Mouse (Mus musculus): Measurements from ENCODE around the gene Bcap29. TPM values are rescaled to one million over a fixed set of nuclear protein-coding genes. Genes with fewer than 3 reads are reported as not detected.

The Bcap29 gene
- 71.4 TPM for polyA plus RNA-seq (2014; fragmentation: Illumina TruSeq; extraction: RNeasy Lipid Tissue Mini Kit (QIAGEN cat#74804); ENCODE audit: low read depth, low replicate concordance)

DNA sequence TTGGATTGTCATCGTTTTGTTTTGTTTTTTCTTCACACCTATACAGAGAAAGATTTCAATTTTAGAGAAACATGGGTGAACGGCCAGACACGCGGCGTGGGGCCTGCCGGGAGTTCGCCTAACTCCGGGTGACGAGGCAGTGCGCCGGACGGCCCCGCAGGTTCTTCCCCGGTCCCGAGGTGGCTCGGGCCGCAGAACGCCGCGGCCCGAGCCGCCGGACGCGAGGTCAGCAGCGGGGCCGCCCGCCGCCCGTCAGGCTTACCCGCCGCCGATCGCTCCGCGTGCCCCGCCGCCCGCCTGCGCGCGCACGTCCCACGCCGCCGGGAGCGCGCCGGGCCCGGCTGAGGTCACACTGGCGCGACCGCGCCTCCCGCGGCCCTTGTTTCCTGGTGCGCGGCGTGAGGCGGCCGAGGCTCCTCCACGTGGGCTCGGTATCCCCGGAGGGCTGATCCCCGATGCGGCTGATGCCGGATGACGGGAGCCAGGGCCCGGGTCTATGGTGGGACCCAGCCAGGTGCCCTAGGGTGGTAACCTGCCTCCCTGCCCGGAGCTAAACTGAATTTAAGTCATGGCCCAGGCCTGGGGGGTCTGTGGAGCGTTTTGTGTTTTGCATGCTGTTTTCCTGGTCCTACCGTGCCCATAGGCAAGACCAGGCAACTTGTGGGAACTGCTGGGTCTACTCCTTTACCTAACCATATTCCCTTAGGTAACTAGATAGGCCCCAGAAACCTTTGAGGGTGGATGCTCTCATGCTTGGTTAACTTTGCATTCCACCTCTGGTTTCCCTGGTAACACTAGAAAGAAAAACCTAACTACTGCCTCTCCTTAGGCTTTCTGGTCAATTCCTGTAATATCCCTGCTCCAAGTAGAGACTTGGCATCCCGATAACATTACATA, at the start of gene Bcap29:
Gene Bcap29, minus strand, starts transcription at position 316 of the 897 bp plus-strand sequence.

GRCm38 (mm10) chr12:31654197-31654964, 19.9 kb upstream of the Bcap29 start, which contains the start of the genes Dus4l and Cog5:
TSS of gene Dus4l (minus strand) at chr12:31654826.
TSS of gene Cog5 (plus strand) at chr12:31654869.

Other genes with a start within 250 kb of the Bcap29 start
- 2,054 TPM for gene Slc26a3, start 243.8 kb downstream of the Bcap29 start, polyA plus RNA-seq (2014; fragmentation: Illumina TruSeq; extraction: RNeasy Lipid Tissue Mini Kit (QIAGEN cat#74804); ENCODE audit: low read depth, low replicate concordance)
- gene Cbll1, start 135.0 kb downstream of the Bcap29 start, polyA plus RNA-seq (2014; fragmentation: Illumina TruSeq; extraction: RNeasy Lipid Tissue Mini Kit (QIAGEN cat#74804); ENCODE audit: low read depth, low replicate concordance), result 31.0 TPM
- gene Slc26a4, start 74.7 kb downstream of the Bcap29 start, polyA plus RNA-seq (2014; fragmentation: Illumina TruSeq; extraction: RNeasy Lipid Tissue Mini Kit (QIAGEN cat#74804); ENCODE audit: low read depth, low replicate concordance), result 0.41 TPM
- 12.5 TPM for gene Dus4l, start 20.2 kb upstream of the Bcap29 start, polyA plus RNA-seq (2014; fragmentation: Illumina TruSeq; extraction: RNeasy Lipid Tissue Mini Kit (QIAGEN cat#74804); ENCODE audit: low read depth, low replicate concordance)
- 101 TPM for gene Cog5, start 20.2 kb upstream of the Bcap29 start, polyA plus RNA-seq (2014; fragmentation: Illumina TruSeq; extraction: RNeasy Lipid Tissue Mini Kit (QIAGEN cat#74804); ENCODE audit: low read depth, low replicate concordance)
- gene Gpr22, start 79.3 kb upstream of the Bcap29 start, polyA plus RNA-seq (2014; fragmentation: Illumina TruSeq; extraction: RNeasy Lipid Tissue Mini Kit (QIAGEN cat#74804); ENCODE audit: low read depth, low replicate concordance), result 3.6 TPM